Comparison of ENCODE assay signal across 26 mouse cellular contexts in the genomic region with DNA sequence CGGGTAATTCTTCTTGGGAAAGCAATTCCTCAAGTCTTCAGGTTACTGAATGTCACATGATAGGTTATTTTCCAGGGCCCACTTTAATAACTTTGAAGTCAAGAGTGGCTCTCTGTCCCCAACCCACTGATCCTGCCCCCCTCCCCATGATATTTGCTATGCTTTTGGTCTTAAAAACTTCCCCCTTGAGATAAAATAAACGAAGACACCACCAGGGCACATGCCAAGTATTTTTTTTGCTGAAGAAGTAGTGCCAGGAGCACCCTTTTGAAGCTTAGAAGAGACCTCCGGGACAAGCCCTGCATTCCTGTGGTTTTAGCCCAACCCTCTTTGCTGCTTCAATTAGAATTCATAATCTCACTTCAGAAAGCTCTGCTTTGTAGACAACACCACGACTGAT.
DNase-seq lines count a peak whose midpoint lies in the region; ATAC-seq and TF ChIP-seq lines count a peak whose summit lies in the region.
"Had no signal": no experiment of that assay in that cellular context is flagged by ENCODE, and none has a peak within 500 bp of the region (broad histone marks: within the 10 kb centered on the region; RNA-seq: fewer than 3 reads in every experiment).

No protein-coding gene starts in this region.

- in situ Hi-C loops in Patski (cut with MboI; ENCODE audit: low pct_unique_long_range_greater_than_20kb), result loop anchor here (5.0 kb wide), 1 partner anchor 78 kb away; a partner anchor contains a TSS

- H3K79me2 ChIP-seq in myocyte (ENCODE audit: control insufficient read depth, insufficient read depth), result no peaks in the 10 kb centered on the region

- CTCF ChIA-PET in Patski (lab: Charles Lee), result no interaction called here

- DNase-seq in left cerebral cortex, adult 2 months (ENCODE audit: extremely low spot score in 1 of 2, low spot score in 2 of 2), result no peak
- no peak for DNase-seq in left cerebral cortex, adult 8-10 months (ENCODE audit: low spot score in 2 of 2)
- no peak for DNase-seq in Patski (ENCODE audit: low read depth, low spot score)
- no peak for DNase-seq in midbrain, embryonic 11.5 days (ENCODE audit: low spot score, missing footprints)
- DNase-seq: adrenal gland, adult 8-10 months; cerebellum, adult 8-10 months; cerebellum, postnatal 36 days; gastrocnemius, postnatal 25 days; heart, adult 11 months; heart, postnatal 36 days; kidney, adult 8-10 months; kidney, postnatal 25 days; right cerebral cortex, postnatal 4 days had no signal

- no peaks in the 10 kb centered on the region for H3K4me1 ChIP-seq in lung, embryonic 16.5 days (replicated peaks; ENCODE audit: control insufficient read depth, insufficient read depth, low read length)
- no peaks in the 10 kb centered on the region for H3K4me1 ChIP-seq in midbrain, embryonic 11.5 days (ENCODE audit: control insufficient read depth, insufficient read depth, low read length)
- H3K4me1 ChIP-seq: hindbrain, embryonic 12.5 days; limb, embryonic 13.5 days; midbrain, embryonic 10.5 days; neural tube, embryonic 12.5 days had no signal

- H3ac ChIP-seq in myocyte (ENCODE audit: control insufficient read depth, insufficient read length), result no peak overlapping the region

- no peaks in the 10 kb centered on the region for H3K27me3 ChIP-seq in Patski
- no peaks in the 10 kb centered on the region for H3K27me3 ChIP-seq in lung, embryonic 16.5 days (ENCODE audit: control insufficient read depth, insufficient read depth, low read depth, low read length)
- H3K27me3 ChIP-seq in myocyte (ENCODE audit: control insufficient read depth, insufficient read depth, insufficient read length), result no peaks in the 10 kb centered on the region
- H3K27me3 ChIP-seq in midbrain, embryonic 11.5 days (ENCODE audit: control insufficient read depth, insufficient read depth, low read length), result no peaks in the 10 kb centered on the region
- H3K27me3 ChIP-seq: hindbrain, embryonic 12.5 days; limb, embryonic 13.5 days; neural tube, embryonic 12.5 days had no signal

- H3K9ac ChIP-seq in lung, embryonic 16.5 days (ENCODE audit: low read length), result no peak overlapping the region
- H3K9ac ChIP-seq in midbrain, embryonic 11.5 days (ENCODE audit: low read length), result no peak overlapping the region
- H3K9ac ChIP-seq: hindbrain, embryonic 12.5 days; limb, embryonic 13.5 days; neural tube, embryonic 12.5 days had no signal

- H3K4me2 ChIP-seq in lung, embryonic 16.5 days (ENCODE audit: low read depth, low read length), result no peak overlapping the region
- H3K4me2 ChIP-seq in myocyte (ENCODE audit: low read depth), result peak overlapping the region; percentile 70
- no peak overlapping the region for H3K4me2 ChIP-seq in midbrain, embryonic 11.5 days
- H3K4me2 ChIP-seq: heart, embryonic 11.5 days; hindbrain, embryonic 12.5 days; limb, embryonic 13.5 days; liver, embryonic 11.5 days; neural tube, embryonic 12.5 days had no signal

- no peaks in the 10 kb centered on the region for H3K9me3 ChIP-seq in lung, embryonic 16.5 days (ENCODE audit: control insufficient read depth, low read length)
- H3K9me3 ChIP-seq in midbrain, embryonic 11.5 days (ENCODE audit: control insufficient read depth, low read length), result no peaks in the 10 kb centered on the region
- H3K9me3 ChIP-seq: hindbrain, embryonic 12.5 days; limb, embryonic 13.5 days; midbrain, embryonic 10.5 days; neural tube, embryonic 12.5 days had no signal

- POLR2A ChIA-PET in Patski (lab: Charles Lee), result no interaction called here

- ATAC-seq in Patski, result peak; percentile 55
- ATAC-seq in lung, embryonic 16.5 days (ENCODE audit: low read depth), result peak; percentile 83
- no peak for ATAC-seq in midbrain, embryonic 11.5 days (ENCODE audit: low FRiP score)
- no peak for ATAC-seq in activated CD4-positive, CD25-positive, alpha-beta regulatory T cell, adult 4 months
- ATAC-seq: CD4-positive, CD25-positive, alpha-beta regulatory T cell, adult 4 months; forebrain, embryonic 14.5 days; intestine, embryonic 16.5 days; midbrain, embryonic 16.5 days had no signal

- H3K4me3 ChIP-seq in left cerebral cortex, adult 2 months, result no peak overlapping the region
- no peak overlapping the region for H3K4me3 ChIP-seq in lung, embryonic 16.5 days (ENCODE audit: low read length)
- H3K4me3 ChIP-seq in myocyte, result no peak overlapping the region
- H3K4me3 ChIP-seq in midbrain, embryonic 11.5 days (ENCODE audit: low read depth, low read length), result no peak overlapping the region
- H3K4me3 ChIP-seq: hindbrain, embryonic 12.5 days; limb, embryonic 13.5 days; midbrain, embryonic 10.5 days; neural tube, embryonic 12.5 days had no signal

- peak overlapping the region; percentile 71; the same call in 1 of the 2 replicates for H3K27ac ChIP-seq in left cerebral cortex, adult 2 months
- peak overlapping the region; percentile 54 for H3K27ac ChIP-seq in lung, embryonic 16.5 days (ENCODE audit: low read length)
- H3K27ac ChIP-seq in midbrain, embryonic 11.5 days (ENCODE audit: low read depth, low read length), result no peak overlapping the region
- H3K27ac ChIP-seq: hindbrain, embryonic 12.5 days; limb, embryonic 13.5 days; midbrain, embryonic 10.5 days; neural tube, embryonic 12.5 days had no signal

- no peak for TF ChIP-seq CTCF in left cerebral cortex, adult 2 months (IDR thresholded peaks at IDR 0.05)
- no peak for TF ChIP-seq CTCF in Patski (IDR thresholded peaks at IDR 0.05)

- no peaks in the 10 kb centered on the region for H3K36me3 ChIP-seq in lung, embryonic 16.5 days (ENCODE audit: control insufficient read depth, insufficient read depth, low read length)
- no peaks in the 10 kb centered on the region for H3K36me3 ChIP-seq in myocyte (ENCODE audit: control insufficient read depth, insufficient read depth)
- H3K36me3 ChIP-seq in midbrain, embryonic 11.5 days (ENCODE audit: control insufficient read depth, insufficient read depth, low read length), result no peaks in the 10 kb centered on the region
- H3K36me3 ChIP-seq: hindbrain, embryonic 12.5 days; limb, embryonic 13.5 days; midbrain, embryonic 10.5 days; neural tube, embryonic 12.5 days had no signal

- intact Hi-C loops in left cerebral cortex, adult 2 months (cut with DNase I), result loop anchor here (10.0 kb wide), 1 partner anchor 244 kb away; no protein-coding TSS in a partner anchor

- WGBS in lung, embryonic 16.5 days, result 21% methylated on average over 4 of the region's 4 CpGs
- 53% methylated on average over 4 of the region's 4 CpGs for WGBS in midbrain, embryonic 11.5 days

- TF ChIP-seq POLR2A in myocyte (IDR thresholded peaks at IDR 0.05; ENCODE audit: insufficient read length, low read depth), result no peak

TF ChIP-seq in myocyte, 11 proteins besides CTCF, POLR2A, EP300 and RAD21:
- TF ChIP-seq REST (IDR thresholded peaks at IDR 0.05; ENCODE audit: insufficient read depth, insufficient read length), result no peak
- peak; percentile 37 for TF ChIP-seq USF1 (IDR thresholded peaks at IDR 0.05; ENCODE audit: low read depth)
- no peak for TF ChIP-seq MYOD1 (IDR thresholded peaks at IDR 0.05; ENCODE audit: control insufficient read depth in 1 of 3, insufficient read length in 2 of 3, low read depth in 2 of 3)
- TF ChIP-seq TCF3 (IDR thresholded peaks at IDR 0.05; ENCODE audit: insufficient read length, low read depth), result no peak

Comparison
In these comparisons a context has a peak if more than half of its experiments do, and no peak if none do; other contexts are left out.
1. ATAC-seq: peak in Patski (single experiment) and lung, embryonic 16.5 days (single experiment); none in midbrain, embryonic 11.5 days (single experiment) and activated CD4-positive, CD25-positive, alpha-beta regulatory T cell, adult 4 months (single experiment).